Mouse (Mus musculus): Measurements from ENCODE around the gene Trp53i11.

Gene Trp53i11

DNA sequence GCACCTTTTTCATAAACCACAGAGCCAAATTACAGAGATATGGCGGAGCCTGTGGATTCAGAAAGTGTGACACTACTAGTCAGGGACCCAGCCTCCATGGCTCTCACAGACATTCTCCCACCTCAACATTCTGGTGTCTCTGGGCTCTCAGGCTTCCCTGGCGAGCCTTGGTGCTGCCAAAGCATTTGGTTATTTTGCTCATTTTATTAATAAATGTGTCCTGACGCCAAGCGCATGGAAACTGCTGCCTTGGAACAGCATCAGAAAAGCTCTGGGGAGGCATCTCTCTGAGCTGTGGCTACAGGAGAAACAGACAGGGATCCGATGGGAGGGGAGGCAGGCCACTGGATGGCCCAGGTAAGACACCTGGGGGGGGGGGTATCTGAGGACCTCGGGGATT lies 15.4 kb upstream of the Trp53i11 start:
- DNase-seq (ENCODE audit: low read depth): no peak

DNA sequence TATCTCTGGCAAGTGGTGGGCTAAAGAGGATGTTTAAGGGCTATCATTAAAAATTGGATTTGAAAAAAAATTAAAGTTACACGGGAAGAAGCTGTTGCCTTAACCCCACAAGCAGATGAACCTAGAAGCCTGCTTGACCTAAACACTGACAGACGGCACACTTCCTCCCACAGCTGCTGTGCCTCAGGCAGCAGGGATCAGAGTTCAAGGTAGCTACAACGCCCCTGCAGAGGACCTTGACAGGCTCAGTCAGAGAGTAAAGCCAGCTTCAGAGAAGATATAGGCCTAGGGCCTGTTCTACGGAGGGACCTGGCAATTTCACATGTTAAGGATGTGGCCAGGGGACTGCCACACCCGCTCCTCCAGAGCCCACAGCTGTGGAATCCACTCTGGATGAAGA lies 14.9 kb upstream of the Trp53i11 start:
- DNase-seq (ENCODE audit: low read depth): no peak

DNA sequence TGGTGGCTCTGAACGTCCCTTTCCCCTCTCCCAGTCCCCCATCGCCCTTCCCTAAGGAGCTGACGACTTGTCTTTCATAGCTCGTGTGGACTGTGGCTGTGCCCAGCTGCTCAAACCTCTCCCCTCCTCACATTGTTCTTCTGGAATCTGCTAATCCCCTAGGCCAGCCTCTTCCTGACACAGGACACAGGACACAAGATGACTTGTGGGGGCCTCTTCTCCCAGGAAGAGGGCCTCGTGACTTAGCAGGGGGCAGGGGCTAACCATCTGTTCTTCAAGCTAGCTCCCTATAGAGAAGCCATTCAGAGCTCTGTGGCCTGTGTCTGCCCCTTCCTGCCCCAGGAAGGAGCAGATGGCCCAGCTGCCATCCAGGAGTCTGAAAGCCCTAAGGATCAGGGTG lies 13.2 kb upstream of the Trp53i11 start:
- DNase-seq (ENCODE audit: low read depth): no peak

DNA sequence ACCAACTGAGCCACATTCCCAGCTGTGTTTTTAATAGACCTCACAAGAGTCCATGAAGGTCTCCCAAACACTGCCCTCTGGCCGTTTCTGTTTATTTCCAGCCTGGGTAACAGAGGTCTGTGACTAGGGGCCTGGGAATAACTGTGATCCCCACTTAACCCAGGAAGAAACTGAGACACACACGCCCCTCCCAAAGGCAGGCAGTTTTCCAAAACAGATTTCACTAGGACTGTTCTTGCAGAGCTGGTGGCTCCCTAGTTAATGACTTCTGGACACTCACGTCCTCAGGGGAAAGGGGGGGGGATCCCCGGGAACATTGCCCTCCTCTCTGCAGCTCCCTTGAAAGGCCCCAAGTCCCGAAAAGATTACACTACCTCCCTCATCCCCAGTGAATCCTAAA lies 12.1 kb upstream of the Trp53i11 start:
- no peak for DNase-seq (ENCODE audit: low read depth)

DNA sequence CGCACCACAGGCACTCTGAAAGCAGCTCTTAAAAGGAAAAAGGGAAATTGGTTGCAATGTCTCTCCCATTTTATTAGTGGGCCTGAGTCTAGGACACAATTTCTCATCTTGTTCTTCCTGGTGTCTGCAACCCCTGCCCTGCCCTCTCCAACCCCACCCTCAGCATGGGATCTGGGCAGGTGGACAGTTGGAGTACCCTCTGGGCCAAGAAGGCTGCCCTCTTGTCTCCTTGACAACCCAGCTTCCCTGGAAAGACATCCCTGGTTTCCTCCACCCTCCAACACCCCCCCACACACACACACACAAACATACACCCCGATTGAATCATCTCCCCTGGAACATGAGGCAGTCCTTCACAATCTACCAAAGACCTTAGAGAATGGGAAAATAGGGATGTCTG lies 11.6 kb upstream of the Trp53i11 start:
- no peak for DNase-seq (ENCODE audit: low read depth)

DNA sequence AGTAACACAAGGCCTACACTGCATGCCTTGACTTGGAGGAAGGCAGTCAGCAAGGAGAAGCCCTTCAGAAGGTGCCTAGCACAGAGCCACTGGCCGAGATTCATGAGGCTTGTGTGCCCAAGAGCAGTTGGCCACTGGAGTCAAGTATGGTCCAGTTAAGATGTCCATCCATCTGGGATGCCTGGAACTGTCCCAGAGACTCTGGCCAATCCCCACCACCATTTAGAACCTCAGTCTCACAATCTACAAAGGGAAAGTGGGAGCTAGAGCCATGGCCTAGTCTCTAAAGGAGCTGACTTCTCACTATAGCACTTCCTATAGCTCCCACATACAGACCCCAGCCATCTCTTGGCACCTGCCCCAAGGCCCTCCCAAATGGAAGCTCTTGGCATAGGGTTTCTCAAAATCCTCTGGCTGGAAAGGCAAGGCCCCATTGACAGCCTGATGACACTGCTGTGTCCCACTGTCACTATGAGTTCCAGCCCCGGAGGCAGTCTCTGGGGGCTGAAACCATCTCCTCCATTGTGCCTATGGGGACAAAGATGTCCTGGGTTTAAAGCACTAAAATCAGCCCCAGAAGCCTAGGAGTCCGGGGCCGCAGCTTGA lies 11.1 kb upstream of the Trp53i11 start:
- DNase-seq (ENCODE audit: low read depth): no peak

DNA sequence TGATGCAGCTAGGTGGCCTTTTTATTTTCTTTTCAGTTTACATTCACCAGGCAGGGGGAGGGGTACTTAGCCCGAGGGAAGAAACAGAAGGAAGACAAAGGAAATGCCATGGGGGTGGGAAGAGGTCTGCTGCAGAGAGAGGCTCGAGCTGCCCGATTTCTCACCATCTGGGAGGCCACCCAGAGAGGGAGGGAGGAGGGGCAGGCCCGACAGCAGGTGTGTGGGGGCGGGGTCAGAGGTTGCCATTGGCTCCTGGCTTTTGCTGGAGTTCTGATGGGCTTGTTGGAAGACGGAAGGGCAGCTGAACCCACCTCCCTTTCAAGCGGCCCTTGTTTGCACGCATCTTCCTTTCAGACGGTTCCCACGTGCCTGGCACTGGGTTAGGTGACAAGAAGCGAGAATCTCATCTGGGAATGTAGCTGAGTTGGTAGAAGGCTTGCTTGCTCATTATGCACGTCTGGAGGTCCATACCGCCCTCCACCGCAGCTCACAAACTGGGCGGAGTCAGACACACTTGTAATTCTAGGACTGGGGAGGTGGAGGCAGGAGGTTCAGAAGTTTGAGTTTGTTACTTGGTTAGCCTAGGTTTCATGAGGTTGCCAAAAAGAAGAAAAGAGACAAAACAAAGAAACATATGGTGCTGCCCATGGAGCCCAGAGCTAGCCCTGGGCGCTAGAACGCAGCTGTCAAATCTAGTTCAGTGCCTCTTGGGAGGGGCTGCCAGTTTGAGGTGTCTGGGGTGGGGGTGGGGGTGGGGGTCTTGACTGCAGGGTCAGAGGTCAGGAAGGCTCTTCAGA lies 10.3 kb upstream of the Trp53i11 start:
- no peak for DNase-seq (ENCODE audit: low read depth)

DNA sequence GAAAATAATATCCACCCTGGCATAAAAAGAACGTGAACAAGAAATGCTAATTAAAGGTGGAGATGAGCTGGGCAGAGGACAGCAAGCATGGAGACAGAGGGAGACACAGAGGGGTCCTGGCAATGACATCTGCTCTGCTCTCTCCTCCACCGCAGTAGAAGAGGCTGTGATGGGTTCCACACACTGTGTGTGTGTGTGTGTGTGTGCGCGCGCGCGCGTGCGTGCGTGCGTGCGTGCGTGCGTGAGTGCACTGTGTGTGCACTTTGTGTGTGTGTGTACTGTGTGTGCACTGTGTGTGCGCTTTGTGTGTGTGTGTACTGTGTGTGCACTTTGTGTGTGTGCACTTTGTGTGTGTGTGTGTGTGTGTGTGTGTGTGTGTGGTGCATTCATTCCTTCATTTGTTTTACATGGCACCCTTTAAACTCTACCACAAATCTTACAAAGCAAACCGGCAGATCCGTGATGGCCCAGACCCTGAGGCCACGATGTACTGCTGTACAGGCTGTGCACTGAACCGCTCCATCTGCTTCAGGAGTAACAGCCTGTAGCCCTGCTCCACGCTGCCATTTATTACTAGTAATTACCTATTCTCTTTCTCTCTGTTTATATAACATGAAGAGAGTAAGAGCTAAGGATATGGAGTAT lies 9.6 kb upstream of the Trp53i11 start:
- no peak for DNase-seq (ENCODE audit: low read depth)

DNA sequence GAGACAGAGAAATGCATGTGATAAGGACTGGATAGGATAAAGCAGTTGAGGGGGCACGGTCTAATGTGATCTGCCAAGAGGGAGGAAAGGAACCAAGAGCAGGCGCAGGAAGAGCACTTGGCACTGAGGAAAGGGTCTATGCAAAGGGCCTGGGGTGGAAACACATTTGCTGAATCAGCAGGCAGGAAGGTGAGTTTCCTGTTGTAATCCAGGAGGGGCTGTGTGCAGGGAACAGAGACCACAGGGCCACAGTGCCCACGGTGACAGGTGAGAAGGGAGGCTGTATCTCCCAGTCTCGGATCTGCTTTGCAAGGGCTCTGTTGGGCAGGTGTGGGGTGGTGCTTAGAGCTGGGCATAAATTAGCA lies 9.1 kb upstream of the Trp53i11 start:
- no peak for DNase-seq (ENCODE audit: low read depth)

DNA sequence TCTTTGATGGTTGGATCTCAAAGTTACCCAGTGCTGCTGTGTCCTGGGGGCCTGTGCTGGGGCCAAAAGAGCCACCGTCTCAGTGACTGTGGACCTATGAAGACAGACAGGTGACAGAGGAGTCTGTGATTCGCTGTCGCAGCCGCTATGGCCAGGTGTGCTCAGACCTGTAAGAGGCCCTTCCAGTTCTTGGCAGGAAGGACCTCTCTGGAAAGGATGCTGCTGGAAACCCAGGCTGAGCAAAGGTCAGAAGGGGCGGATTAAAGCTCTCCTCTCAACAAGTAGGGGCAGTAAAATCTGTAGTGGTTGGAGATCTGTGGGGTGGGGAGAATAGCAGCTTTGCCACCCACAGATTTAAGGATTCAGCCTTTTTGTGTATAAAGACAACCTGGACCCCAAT lies 7.7 kb upstream of the Trp53i11 start:
- DNase-seq (ENCODE audit: low read depth): no peak

DNA sequence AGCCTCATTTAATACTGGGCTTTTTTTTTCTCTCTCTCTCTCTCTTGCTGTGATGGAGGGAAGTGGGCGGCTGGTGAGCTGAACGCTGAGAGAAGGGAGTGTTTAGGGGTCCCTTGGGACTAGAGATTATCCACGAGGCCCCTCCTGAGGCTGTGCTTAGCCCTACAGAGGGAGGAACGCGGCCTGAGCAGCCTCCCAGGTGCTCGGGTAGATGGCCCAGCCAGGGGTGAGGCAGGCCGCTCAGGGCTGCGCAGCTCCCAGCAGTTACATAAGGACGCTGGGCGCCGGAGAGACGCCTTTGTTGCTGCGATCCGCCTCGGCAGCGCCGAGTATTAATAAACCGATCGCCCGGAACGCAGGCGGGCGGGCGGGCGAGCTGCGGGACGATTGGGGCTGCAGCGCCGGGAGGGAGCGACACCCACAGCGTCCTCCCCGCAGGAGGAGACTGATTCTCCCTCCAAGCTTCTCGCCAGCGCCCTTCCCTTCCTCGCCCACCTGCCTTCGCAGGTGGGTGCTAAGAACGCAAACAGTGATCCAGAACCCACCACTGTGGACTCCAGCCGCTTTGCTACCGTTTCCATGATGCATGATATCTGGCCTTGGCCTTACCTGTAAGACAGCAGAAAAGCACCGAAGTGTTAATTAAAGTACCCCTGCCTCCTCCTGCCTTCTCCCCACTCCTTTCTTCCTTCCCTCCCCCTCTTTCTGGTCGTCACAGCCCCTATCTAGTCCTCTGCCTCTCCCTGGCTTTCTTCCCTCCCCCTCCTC lies 7.1 kb upstream of the Trp53i11 start:
- DNase-seq (ENCODE audit: low read depth): no peak

DNA sequence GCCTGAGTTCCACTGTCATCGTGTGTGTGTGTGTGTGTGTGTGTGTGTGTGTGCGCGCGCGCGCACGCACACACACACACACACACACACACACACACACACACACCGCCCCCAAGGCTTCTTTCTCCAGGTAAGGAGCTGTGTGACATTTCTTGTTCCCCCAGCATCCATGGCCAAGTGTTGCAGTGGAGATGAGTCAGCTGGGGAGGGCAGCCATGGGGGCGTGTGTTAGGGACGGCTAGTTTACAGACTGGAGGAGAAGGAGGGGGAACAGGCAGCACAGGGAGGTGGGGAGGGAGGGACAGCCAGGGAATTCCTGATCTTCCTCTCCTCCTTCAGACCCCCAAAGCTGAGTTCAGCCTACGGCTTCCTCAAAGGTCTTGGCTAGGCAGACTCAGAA lies 4.5 kb upstream of the Trp53i11 start:
- DNase-seq (ENCODE audit: low read depth): no peak

DNA sequence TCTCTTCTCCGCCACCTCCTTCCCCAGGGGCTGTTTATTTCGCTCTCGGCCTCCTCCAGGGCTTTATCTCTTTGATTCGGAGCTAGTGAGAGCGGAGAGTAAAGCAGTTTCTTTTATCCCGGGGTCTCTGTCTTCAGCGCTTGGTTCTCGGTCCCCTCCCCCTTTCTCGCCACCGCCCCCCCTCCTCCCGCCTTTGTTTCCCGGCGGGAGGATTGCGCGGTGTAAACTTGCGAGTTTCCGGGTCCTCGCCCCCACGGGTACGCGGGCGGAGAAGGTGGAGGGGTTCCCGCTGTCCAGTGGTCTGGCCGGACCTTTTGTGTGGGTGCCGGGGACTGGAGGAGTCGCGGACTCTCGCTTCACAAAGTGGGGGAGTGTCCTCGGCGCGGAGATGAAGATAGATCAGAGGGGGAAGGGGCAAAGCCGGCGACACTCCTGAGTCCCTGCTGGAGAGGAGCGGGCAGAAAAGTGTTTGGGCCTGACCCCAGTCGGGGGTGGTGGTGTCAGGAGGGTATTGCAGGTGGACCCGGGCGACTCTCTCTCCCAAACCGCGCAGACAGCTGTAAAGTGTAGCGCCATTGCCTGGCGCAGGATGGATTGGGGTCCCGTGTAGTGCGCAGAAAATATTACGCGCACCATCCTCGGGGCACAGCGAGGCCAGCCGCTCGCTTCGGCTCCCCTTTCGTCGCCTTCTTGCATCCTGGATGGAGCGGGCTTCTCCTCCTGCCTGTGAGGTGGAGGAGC lies 842 bp downstream of the Trp53i11 start:
- DNase-seq (ENCODE audit: low read depth): no peak

DNA sequence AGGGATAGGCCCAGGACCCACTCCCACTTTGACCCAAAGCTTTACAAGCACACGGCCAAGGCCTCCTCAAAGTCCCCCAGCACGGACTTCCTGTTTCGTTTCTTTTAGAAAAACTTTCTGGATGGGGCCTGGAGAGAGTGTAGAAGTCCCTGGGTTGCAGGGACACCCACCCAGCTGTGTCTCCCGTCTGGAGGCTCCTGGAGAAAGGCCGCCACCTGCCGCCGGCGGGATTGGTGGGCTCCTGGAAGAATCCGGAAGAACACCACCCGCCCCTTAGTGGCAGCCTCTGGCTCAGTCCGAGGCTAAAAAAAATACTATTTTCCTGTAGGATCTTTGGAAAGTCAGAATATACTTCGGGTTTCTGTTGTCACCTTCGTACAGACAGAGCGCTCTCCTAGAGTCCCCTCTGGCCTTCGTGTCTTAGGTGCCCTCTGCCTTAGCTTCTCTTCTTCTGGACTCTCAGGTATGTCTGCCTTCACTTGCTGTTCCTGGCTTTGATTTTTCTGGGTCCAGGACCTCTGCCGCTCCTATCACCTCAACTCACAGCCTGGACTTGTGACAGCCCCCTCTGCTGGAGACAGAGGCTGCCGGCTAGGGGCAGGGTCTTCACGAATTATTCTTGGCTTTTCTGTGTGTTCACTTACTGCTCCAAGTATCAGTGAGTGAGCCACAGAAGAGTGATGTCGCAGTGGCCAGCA lies 1.6 kb downstream of the Trp53i11 start:
- DNase-seq (ENCODE audit: low read depth): no peak

DNA sequence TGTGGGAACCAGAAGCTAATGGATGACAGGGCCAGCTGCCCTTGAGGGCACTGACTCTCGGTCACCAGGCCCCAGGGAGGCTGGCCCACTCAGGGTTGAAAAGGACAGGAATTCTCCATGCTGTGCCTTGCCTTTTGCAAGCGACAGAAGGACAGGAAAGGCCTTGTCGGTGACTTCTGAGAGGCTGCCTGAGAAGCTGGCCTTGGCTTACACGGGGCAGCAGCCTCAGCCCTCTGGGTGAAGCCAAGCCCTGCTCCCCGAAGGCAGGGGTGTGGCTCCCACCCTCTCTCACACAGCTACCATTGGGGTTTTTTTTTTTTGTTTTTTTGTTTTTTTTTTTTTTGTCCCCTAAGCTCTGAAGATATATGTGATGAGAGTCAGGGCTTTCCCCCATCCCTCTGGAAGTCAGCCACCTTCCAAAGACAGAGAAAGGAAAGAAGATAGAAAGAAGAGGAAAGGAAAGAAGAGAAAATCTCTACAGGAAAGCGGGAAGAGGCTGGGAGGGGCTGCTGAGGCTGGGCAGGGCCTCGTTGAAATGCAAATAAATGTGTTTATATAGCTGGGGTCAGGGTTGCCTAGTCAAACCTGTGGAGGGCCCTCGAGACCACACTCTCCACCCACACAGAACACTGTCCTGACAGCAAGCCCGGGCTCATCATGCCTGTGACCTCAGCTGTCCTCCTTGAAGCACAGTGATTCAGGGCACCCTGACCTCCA lies 3.6 kb downstream of the Trp53i11 start:
- DNase-seq (ENCODE audit: low read depth): no peak

DNA sequence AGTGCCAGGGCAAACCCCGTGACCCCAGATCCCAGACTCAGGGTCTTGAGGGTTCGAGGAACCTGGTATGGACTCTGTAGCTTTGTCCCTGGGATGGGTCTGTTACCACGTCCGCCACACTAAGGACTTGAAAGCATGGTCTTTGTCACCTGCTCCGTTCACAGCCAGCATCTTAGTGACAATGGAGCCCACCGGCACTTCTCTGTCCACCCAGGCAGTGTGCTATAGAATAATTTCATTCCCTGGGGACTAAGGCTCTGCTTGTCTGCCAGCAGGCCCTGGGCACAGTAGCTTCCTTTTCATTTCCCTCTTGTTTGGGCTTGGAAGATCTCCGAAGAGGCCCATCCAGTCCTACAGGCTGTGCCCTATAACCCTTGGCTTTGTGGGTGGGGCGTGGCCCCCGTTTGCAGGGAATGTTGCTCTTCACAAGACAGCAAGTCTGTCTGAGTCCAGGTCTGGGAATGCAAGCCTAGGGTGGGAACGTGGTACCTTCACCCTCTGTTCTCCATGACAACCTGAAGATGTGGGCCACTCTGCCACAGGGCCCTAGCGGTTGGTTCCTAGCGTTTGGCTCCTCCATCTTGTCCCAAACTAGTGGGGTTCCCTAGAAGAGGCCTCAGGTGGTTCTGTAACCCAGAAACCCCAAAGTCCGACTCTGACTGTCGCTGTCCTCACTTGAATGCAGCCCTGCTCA lies 4.3 kb downstream of the Trp53i11 start:
- no peak for DNase-seq (ENCODE audit: low read depth)

DNA sequence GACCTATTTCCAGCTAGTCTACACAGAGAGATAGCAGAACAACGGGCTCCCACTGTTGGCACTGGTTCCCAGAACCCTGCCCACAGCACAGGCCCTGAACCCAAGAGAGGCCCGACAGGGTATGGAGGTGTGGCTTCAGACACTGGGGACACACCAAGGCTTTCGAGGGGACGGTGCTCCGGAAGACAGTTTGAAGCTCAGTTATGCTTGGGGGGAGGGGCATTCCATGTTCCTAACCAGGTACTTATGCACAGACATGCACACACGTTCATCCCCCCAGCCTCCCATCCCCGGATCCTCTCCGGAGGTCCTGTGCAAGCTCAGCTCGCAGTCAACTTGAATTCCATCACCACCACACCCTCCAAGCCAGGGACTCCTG lies 4.8 kb downstream of the Trp53i11 start:
- no peak for DNase-seq (ENCODE audit: low read depth)

DNA sequence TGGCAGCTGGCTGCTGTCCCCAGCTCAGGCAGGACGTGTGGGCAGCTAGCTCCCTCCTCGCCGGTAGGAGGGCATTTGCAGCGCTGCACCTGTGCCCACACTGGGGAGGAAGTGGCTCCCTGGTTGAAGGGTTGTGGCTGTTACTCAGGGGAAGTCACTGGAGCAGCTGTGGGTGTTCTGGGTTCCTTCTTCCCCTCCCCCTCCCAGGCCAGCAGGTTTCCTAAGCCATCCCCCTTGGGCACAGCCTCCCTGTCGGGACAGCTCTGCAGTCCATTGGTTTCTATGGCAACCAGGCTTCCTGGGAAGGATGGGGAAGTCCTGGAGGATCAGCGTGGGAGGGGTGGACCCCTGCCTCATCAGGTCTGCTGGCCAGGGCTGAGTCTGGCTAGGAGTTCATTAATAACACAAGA lies 5.3 kb downstream of the Trp53i11 start:
- no peak for DNase-seq (ENCODE audit: low read depth)

DNA sequence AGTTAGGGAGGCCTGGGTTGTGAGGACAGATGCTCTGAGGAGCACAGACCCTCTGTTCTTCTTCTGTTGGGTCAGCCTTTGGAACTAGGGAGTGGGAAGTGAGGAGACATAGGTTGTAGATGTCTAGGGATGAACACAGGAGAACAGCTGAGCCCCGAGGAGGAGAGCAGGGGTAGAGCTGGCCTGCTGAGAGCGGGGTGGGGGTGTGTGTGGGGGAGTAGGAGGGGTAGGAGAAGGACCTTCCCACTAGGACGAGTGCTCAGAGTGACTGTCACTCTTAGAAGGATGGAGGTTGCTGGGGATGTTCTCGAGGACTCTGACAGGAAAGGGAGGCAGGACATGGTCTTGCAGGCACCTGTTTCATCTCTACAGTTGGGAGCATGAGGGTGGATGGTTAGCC lies 6.5 kb downstream of the Trp53i11 start:
- DNase-seq (ENCODE audit: low read depth): no peak

DNA sequence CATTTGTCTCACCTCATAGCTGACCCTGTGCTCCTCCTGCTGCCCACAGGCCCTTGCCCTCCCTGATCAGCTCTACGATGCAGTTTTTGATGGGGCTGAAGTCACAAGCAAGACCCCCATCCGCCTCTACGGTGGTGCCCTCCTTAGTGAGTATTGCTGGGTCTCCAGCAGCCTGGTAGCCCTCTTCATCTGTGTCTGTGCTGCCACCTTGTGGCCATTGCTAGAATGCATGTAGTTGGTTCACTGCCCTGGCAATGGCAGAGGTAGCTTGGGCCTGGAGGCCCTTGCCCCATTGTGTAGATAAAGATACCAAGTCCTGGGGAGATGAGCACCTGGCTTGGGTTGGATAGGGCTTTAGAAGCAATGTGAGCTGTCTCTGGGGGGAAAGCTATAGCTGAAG lies 11.5 kb downstream of the Trp53i11 start:
- DNase-seq (ENCODE audit: low read depth): peak; percentile 70

All from c-Kit-positive CD71-positive TER-119-negative erythroid progenitor cells, embryonic 14.5 days (primary cell).